Mouse (Mus musculus) stomach, postnatal 0 days (tissue): Measurements from ENCODE around the gene Cers6.

Experiments used
- CTCF ChIP-seq: IDR thresholded peaks from 2 replicates; pipeline ENCODE4 v1.5.1; 2016; ENCODE audit warnings: antibody characterized with exemption, low read depth, mild to moderate bottlenecking, moderate library complexity
- EP300 ChIP-seq: optimal IDR thresholded peaks from 2 replicates; pipeline ENCODE3; 2016; ENCODE audit warnings: antibody characterized with exemption

DNA sequence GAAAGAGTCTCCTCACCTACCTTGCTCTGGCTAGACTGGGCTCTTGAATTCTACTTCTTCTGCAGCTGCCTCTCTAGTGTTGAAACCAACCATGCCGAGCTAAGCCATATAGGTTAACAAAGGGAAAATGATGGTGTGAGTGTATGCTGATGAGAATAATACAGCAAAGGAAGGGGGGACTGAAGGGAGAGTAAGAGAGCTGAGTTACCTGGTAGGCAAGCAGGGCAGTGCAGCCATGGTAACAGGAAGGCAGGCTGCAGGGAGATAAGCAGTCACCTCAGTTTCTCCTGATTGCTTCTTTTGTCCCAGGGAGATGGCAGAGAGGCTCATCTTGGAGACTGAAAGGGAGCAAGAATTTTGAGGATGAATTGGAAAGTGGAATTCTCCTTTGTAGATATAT lies 105.1 kb downstream of the Cers6 start:
- TF ChIP-seq CTCF (no peak), EP300 (no peak)
